Mouse (Mus musculus) lung, postnatal 36 days (tissue): ENCODE measurements around the gene Olfr50.

Experiments
- DNase-seq: peaks from one replicate; pipeline ENCODE4 v3.0.0; 2022; ENCODE audit warnings: mixed read lengths

Gene Olfr50

DNA sequence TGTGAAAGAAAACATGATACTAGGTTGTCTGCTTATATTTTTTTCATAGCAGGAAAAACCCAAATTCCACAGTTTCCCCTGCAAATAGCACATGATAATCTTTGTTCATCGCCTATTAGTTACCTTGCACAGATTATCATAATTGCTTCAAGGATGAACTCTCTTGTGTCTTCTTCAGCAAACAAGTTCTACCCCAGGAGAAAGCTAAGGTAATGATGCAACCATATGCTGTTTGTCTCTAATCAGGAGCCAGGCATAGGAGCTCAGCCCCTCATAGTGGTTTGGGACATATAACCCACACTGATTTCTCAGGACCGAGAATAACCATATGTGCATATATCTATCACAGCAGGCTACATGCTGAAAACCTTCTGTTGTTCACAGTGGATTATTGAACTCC, at the start of gene Olfr50:
Olfr50 (plus strand) TSS at position 301 of the 400 bp plus-strand sequence.
- no peak for DNase-seq

- DNase-seq, result no peak
Measured at GRCm38 (mm10) chr2:36783976-36784375, 6.4 kb upstream of the Olfr50 start, which contains the start of gene Olfr348. Gene Olfr348, plus strand, starts transcription at chr2:36784276.

GRCm38 (mm10) chr2:36816932-36817331, 26.6 kb downstream of the Olfr50 start, which contains the start of gene Olfr3:
Gene Olfr3, minus strand, starts transcription at chr2:36817032.
- DNase-seq, result no peak

DNA sequence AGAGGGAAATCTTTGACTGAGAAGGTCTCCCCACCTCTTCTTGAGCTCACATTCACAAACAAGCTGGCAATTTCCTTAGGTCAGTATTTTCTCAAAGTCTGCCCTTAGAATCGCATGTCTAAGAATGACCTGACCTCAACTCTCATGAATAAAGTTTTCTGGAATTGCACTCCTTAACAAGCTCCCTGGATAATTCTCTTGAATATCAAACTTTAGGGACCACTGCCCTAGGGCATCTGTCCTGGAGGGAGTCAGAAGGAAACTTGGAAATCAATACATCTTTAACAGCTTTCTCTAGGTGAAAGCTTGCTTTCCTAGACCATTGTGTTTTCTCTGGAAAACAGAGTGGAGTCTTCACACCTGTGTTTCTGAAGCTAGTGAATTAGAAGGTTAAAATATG, 55.7 kb downstream of the Olfr50 start, which contains the start of gene Olfr350:
Olfr350 (plus strand) TSS at position 301 of the 400 bp plus-strand sequence.
- no peak for DNase-seq
